Mouse (Mus musculus) A20 (cell line): ENCODE results near the gene Slc46a3.

ENCODE experiments used
- DNase-seq: peaks from one replicate; pipeline ENCODE4 v3.0.0-alpha.2; 2011; ENCODE audit warnings: low read depth, low spot score

The Slc46a3 gene

DNA sequence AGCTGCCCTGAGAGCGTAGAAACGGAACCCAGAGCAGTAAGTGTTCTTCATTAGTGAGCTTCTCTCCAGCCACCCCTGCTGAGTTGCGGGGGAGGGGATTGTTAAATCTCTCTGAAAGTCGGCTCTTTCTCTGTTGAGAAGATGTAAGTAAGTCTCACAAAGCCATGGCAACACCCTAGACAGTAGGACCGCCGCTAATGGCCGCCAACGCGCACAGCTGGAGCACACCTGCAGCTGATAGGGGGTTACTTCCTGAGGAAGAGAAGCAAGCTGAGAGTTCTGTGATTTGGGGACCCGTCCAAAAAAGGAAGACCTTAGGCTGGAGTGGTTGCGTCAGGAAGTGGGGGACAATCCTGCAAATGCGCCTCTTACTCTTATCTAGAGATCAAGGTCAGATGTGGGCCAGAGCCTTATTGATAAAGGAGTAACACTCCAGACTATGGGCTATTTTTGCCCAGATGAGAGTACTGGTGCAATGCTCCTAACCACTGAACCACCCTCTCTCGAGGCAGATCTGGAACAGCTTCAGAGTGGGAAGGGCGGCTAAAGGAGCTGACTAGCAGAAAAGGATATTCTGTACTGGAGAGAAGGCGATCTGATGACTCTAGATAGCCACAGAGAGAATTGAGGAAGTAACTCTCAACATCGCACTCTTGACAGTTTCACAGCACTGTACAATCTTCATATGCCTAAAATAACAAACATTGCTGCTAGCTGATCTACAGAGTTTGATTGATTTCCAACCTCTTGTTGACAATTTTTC lies 1.0 kb upstream of the Slc46a3 start:
- DNase-seq, result peak; percentile 87

DNA sequence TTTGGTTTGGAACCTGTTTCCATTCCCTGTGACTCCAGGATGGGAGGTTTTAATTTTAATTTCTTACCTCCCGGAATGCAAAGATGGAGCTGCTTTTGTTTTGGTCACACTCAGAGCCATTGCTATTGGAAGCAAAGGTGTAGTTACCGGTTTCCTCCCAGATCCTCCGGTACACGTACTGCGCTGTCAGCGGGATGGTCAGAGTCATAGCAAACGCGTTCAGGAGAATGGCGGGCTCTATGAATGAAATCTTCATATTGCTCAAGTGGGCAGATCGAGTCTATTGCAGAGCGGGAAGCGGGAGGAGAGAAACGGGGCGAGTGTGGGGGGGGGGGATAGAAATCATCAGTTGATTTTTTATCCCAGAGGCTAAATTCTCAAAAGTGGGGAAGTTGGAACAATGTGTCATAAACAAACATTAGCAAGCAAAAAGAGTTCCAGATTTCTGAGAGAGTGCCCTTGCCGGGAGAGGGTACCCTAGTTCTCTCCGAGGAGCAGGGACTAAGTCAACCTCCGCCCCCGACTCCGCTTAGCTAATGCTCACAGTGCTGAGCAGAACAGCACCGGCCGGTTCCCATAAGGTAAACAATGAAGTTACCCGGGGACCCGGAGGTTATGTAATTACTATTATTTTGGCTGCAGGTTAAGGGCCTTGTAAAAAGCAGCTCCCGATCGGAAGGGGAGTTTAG lies 705 bp downstream of the Slc46a3 start:
- no peak for DNase-seq

DNA sequence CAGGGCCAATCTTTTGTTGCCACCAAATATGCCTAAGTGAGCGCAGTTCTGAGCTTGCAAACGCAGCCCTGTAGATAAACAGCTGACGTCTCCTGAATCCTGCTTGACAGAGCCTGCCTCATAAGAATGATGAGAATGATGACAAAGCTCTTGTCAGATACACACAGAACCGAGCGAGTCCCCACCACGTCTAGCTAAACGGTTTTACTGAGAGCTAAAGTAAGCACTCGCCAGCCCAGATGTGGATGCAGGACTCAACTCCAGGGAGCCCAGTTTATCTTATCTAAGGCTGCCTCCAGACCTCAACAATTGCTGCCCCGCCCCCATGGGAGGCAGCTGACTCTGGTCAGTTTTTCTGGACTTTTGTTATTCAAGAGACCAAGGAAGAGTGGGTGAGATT lies 1.5 kb downstream of the Slc46a3 start:
- DNase-seq, result no peak

DNA sequence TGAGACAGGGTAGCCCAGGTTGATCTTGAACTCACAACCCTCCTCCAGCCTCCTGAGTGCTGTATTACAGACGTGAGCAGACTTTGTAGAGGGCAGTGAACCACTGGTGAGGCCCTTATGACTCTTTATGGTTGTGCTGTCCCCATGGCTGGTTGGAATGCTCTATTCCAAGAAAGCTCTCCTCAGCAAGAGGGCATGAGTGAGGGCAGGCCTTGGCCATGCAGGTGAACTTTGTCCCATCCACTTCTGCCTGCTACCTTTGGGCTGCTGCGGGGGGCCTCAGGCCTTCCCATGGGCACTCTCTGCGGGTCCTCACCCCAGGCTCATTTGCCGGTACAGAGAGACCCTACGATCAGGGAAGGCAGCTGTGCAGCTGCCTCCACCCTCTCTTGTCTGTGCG lies 1.9 kb downstream of the Slc46a3 start:
- DNase-seq, result no peak

DNA sequence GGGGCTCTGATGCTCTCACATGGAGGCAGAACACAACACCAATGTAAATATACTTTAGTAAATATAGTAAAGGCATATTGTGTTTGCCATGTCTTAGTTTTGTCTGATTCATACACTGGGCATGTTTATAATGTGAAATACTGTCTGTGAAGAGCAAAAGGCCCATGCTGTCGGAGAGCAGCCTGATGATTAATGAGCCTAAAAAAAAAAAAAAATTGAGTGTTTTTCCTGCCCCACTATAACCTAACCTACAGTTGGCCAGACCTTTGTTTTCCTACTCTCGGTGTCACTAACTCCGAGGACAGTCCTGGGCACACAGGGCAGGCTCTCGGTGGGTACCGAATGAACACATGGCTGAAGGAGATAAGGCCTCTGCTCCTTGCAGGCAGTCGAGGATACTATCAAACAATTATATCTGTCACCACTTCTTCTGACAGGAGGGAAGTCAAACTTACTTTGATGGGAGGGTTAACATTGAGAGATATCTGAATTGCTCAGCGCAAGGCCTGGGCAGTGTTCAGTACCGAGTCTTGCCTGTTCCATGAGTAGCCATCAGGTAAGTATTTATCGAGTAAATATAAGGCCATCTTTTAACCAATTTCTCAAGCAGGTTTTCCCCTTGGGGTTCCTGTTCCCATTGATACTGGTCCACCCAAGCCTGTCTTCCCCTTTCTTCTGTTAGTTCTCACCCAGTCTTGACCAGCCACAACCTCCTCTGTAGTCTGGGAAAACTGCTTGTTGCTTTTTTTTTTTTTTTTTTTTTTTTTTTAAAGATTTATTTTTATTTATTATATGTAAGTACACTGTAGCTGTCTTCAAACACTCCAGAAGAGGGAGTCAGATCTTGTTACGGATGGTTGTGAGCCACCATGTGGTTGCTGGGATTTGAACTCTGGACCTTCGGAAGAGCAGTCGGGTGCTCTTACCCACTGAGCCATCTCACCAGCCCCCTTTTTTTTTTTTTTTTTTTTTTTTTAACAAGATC lies 6.0 kb downstream of the Slc46a3 start:
- no peak for DNase-seq

DNA sequence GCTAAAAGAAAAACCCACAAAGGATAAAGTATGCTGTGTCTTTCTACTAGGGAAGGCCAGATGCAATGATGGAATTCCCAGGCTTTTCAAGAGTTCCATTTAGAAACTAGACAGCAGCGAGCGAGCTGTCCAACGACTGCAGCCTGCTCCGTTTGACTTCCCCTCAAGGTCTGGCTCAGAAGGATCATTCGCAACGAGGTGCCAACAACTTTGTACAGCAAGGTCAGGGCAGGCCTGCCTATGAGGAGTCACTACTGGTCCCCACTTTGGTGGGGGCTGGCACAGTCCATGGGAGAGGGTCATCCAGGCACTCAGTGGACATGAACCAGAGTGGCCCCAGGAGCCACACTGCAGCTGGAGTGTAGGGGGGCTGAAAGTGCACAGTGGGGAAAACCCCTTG lies 11.0 kb downstream of the Slc46a3 start:
- DNase-seq, result no peak

DNA sequence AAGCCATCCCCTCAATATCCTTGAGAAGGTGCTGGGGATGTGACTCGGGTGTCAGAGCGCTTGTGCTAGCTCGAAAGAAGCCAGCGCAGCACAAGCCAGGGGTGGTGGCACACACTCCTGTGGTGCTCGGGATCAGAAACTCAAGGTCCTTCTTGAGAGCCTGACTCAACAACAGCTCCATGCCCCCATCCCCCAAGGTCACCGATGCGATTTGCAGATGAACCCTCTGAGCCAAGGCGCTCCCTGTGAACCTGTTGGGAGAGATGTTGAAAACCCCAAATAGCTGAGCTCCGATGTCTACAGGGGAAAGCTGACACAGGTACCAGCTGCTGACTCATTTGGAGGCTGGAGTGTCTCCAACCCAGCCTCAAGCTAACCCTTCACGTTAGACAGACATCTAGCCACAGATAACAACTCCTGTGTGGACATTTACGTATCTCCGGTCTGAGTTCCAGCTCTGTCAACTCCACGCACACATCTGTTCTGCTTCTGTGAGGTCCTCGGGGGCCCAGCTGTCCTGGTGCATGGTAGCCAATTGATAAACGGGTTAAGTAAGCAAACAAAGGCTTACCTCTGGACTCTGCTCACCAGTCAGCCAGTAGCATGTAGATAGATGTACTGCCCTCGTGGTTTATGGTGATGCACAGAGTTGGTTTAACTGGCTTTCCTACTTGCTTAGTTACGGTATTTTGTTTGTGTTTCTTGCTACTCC lies 14.5 kb downstream of the Slc46a3 start:
- no peak for DNase-seq

DNA sequence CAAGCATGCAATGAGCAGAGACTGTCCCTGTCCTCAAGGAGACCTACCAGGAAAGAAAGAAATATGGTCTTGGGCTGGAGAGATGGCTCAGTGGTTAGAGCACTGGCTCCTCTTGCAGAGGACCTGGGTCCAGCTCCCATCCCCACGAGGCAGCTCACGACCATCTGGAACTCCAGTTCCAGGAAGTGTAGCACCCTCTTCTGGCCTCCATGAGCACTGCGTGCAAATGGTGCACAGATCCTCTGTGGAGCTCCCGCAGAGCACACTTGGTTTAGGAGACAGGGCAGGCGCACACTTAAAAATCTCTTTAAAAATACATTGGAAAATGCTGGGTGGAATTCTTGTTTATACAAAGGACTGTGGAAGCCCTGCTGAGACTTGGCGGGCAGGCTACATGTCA lies 17.1 kb downstream of the Slc46a3 start:
- peak; percentile 27 for DNase-seq

DNA sequence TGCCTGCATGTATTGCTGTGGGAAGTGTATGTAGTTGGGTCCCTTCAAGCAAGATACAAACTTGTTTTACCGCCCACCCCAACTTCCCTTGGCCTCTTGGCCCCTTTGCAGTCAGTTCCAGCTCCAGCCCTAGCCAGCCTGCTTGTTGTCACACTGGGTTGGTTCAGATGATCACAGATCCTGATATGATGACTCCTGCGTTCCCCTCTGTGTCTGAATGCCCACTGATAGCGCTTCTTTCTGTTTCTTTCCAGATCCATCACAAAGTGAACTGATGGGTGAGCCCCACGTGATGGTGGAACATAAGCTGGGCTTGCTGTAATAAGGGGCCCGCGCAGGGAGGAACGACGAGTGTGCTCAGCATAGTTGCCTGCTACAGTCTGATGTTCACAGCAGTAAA lies 19.4 kb downstream of the Slc46a3 start:
- no peak for DNase-seq

DNA sequence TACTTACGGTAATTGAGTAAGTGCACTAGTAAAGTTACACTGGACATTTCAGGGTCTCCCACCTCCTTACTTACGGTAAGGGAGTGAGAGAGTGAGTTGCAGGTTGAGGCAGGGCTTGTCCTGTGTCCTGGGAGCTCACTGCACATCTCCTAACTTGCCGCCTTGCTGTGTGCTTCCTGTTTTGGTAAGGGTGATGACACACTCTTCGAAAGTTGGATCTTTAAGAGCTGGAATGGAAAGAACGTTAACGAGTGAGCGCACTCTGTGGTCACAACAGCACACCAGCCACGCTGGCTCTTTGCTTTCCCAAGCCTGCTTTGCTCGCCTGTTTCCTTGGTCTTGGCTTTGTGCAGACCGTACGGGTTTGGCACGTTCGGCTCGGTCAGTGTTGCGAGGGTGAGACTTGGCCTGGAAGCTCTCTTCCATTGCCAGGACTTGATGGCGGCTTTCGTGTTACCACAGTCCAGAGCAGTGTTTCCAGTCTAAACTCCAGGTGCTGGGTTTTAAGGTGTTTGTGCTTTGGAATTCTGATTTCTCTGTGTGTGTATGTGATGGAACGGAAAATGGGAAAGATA lies 20.0 kb downstream of the Slc46a3 start:
- no peak for DNase-seq

DNA sequence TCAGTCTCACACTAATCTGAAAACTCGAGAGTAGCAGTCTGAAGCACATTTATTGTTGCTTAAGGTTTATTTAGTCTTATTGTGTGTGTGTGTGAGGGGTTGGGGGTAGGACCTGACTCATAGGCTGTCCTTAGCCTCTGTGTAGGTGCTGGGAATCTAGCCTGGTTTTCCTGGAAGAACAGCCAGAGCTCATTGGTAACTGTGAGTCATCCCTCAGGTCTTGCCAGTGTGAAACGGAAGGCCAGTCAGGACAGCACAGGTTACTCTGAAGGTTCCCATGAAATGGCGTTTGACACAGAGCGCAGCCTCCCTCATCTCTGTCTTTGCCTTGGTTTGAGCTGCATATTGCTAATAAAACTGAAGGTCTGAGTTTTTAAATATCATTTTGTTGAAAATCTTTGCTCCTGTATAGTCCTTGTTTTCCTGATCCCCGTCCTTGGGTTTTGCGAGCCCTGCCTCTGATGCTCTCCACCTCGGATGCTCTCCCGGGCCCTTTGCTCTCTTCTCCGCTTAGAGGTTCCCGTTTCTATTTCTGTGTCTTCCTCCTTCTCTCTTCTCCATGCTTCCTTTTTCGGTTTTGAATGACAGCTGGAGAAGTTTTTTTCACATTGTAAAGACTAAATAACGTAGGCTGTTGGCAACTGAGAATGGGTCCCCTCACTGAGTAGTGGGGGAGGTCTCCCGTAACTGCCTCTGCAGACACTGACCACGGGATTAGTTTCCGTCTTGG lies 23.4 kb downstream of the Slc46a3 start:
- no peak for DNase-seq

DNA sequence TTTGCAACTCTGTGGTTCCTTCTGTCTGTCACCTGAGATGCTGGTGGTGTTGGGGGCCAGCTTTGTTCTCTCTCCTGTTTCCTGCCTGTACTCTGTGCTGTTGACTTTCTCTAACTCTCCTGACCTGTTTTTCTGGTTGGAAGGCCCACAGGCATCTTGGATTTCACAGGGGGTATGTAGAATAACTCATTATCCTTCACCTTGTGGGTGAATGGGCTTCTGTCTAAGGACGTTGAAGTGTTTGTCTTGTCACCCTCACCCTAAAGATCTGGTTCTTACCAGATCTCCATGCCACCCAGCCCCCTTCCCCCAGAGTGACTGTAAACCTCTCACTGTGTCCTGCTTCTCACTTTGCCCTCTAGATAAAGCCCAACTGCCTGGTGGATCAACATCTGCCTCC lies 24.3 kb downstream of the Slc46a3 start:
- no peak for DNase-seq

DNA sequence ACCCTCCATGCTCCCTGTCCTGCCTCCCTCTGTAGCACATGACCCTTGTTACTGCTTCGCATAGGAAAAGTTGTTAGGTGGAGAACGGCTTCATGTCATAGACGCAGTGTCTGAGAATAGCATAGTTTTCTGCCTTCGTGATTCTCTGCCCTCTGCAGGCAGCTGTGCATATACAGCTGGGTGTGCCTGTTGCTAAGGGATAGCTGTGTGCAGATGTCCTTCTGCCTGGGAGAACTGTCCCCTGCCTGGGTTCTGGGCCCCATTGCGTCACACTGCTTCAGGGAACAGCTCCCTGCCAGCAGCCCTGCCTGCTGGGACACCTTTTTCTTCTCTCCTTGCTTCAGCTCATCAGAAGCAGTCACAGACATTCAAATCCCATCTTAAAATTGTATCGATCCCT lies 25.0 kb downstream of the Slc46a3 start:
- DNase-seq, result no peak

DNA sequence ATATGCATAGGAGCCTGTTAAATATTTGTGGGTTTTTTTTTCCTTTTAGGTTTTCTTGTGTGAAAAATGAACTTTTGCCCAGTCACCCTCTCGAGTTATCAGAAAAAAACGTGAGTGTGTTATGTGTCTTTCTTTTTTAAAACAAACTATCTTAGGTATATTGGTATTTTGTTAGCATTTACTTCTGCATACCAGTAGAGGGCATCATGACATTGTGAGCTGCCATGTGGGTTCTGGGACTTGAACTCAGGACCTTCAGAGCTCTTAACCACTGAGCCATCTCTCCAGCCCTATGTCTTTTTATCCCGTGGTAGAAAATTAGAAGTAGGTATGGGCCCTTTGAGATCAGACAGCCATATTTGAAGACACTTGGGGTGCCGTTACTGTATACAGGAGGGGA lies 25.9 kb downstream of the Slc46a3 start:
- no peak for DNase-seq

DNA sequence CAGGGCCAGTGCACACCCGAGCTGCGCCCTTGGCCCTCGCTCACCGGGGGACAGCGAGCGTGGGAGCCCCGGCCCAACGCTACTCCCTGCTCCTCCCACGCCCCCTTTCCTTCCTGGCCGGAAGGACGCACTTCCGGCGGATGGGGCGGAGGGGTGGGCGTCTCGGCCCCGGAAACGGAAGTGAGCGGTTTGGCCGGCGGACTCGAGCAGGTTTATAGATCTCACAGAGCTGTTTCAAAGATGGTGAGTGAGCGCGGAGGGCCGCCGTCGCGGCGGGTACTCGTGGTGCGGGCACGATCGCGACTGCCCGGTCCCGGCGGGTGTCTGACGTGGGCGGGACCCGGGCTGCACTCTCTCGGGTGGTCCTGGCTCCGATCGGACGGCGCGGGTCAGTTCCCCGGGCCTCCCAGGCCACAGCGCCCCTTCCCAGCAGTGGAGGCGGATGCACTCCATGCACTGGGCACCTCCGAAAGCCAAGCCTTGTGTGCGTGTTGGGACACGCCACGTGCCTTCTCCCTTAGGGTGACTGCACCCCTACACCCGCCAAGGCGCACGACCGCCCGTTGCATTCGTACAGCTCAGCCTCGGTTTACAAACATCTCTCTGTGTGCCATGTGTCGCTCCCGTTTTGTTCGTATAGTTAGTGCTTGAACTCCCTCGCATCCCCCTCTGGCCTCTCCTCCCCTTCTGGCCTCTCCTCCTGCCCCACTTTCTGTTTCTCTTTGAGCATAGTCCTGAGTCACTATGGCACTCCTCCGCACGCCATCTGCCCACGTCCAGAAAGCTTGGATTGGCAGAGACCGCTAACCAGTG lies 34.0 kb downstream of the Slc46a3 start, which contains the start of gene Pomp:
Pomp (plus strand) TSS at position 13 of the 813 bp plus-strand sequence.
- peak; percentile 93 for DNase-seq

DNA sequence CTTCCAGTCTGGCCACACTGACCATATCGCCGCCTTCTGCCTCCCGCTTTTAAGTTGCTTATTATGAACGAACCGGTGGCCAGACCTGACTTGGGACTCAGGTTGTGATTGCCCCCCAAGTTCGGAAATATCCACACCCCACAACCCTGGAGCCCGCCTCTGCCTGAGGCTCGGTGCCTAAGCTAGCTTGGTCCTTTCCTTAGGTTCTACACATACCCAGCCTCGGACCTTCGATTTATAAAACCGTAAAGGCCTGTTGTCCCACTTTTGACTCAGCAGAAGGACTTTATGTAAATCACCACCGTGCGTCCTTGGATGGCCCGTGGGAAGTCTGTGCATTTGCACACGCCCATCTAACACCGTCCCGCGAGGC lies 34.6 kb downstream of the Slc46a3 start:
- no peak for DNase-seq

DNA sequence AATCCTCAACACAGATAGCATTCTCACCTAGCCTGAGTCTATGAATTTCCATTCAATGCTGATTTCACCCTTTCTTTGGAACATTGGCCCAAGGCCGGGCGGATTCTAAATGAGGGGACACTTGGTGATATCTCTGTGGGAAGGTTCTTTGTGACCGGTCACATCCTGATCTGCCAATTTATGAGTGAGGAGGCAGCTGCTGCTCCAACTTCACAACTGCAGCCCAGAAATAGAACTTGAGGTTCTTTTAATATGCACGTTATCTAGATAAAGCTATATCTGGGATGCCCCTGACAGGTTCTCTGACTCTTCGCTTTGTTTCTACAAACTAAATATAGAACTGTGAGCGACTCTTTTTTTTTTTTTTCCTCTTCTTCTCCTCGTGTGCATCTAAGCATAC lies 44.4 kb downstream of the Slc46a3 start:
- DNase-seq, result no peak

DNA sequence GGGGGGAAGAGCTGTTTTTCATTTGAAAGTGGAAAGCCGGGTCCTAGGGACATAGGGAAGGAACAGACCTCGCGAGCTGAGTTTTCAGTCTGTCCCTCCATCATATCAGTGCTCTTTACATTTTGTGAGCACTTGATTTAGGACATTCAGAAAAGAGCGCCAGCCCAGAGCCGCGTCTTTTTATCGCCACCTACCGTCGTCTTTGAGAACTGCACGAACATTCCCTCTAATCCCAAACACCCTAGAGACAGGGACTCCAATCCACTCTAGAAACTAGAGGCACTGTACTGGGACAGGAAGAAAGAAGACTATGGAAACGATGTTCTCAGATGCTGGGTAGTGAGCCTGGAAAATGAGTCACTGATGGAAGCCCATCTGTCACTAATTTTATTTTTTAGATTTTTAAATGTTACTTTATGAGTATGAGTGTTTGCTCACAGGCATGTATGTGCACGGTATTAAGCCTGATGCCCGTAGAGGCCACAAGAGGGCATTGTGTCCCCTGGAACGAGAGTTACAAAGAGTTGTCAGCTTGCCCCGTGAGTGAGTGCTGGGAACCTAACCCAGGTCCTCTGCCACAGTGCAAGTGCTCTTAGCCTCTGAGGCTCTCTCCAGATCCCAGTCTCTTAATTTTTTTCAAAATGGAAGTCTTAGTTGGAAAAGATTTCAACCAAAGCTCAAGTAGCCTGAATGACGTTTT lies 46.3 kb downstream of the Slc46a3 start:
- DNase-seq, result peak; percentile 44

DNA sequence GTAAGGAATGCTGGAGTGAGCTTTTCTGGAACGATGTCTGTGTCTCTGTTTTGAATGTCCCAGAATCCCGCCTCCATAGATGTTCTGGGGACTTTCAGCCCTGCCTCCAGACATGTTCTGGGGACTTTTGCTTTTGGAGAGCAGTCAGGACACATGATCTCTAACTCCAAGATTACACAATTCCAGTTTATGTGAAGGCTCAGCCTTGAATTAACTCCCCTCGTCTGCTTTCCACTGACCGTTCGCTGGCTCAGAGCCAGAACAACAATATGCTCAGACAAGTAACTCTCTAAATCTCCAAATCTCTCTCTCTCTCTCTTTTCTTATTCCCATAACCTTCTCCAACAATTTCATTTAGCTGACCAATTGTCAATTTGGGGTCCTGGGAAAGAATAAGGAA lies 47.3 kb downstream of the Slc46a3 start:
- no peak for DNase-seq
